Mouse (Mus musculus): ENCODE data around the gene Fscn2.

- TF ChIP-seq CTCF (IDR thresholded peaks at IDR 0.05; ENCODE audit: control insufficient read depth, insufficient read depth, low read length) (no peak), POLR2A (IDR thresholded peaks at IDR 0.05; ENCODE audit: borderline replicate concordance, control insufficient read depth, low read depth, low read length) (no peak)
These were observed 49.8 kb upstream of the Fscn2 start for GRCm38 (mm10) chr11:120311561-120311960.

Data from bone marrow, adult 2 months (tissue).